Mouse (Mus musculus) gastrocnemius, adult 8-10 months (tissue): ENCODE measurements around the gene Clip3. TPM values are rescaled to one million over a fixed set of nuclear protein-coding genes. Genes with fewer than 3 reads are reported as not detected.
A peak's percentile ranks its signal among the peaks of the same experiment; 100 is the strongest.

ENCODE experiments used
- DNase-seq, 2 experiments: peaks; one replicate each; pipeline ENCODE4 v3.0.0; 2022; ENCODE audit warnings: low spot score in 2 of 2
- total RNA-seq, 4 experiments: library from RNA; stranded (reverse); gene quantifications; 2 replicates each; pipeline ENCODE4 v1.2.4; 2022

Clip3 gene
- total RNA-seq, result 1 to 10 TPM; 1.1 to 7.3 (median 3.4) TPM

GRCm38 (mm10) chr7:30291215-30292131 lies at the start of gene Clip3:
Gene Clip3 (plus strand): TSS chr7:30291728.
- peak; percentile 21 to 37 for DNase-seq

DNA sequence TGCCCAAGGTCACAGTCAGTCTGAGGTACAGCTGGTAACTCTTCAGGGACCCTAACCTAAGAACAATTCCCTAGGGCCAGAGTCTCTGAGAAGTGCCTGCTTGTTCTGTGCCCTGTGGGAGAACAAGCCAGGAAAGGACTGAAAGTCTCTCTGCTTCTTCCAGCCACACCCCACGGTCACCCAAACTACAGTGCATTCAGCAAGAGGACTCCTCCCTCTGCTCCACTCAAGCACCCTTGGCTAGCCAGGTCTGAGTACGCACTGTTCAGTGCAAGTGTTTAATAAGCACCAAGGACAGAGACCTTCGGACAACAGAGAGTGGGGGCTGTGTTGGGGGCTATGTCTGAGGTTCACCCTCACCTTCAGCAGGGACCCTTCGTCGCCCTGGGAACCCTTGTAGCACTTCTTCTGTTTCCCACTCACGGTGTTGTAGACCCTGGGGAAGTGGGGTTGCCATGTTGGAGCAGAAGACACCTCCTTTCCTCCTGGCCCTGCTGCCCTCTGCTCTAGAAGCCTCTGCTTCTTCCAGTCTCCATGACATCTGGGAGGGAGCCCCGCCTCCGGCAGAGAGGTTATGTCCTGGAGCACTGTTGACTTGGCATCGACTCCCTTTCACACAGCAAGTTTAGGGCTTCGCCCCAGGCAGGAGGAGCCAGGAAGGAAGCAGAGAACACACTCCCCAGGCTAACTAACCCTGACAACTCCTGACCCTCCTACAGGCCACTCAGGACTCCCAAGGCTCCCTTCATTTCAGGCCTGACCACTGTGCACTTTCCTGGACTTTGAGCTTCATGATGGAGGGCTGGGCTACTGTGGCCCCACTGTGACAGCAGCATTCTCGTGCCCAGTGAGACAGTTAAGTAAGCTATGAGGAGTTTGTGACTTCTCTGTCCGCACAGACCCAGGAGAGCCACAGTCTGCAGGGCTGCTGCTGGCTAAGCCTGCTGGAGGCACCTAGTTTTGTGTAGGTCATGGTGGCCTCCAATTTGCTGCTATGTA lies 39.3 kb upstream of the Clip3 start:
- DNase-seq, result peak; percentile 29 to 58

DNA sequence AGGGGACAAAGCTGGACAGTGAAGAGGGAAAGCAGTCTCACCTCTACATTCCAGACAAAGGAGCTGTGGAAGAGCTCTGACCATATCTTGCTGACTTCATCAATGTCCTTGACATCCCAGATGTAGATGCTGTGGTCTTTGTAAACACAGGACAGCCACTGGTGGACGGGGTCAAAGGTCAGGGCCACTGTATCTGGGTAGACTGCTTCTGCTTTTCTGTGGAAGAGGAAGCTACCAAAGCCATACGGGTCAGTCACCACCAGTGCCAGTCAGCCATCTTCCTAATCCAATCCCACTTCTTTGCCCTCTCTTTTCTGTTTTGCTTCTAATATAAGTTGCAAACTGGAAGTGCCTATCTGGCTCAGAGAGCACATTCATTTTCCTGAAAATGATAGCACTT lies 26.5 kb upstream of the Clip3 start:
- no peak for DNase-seq

DNA sequence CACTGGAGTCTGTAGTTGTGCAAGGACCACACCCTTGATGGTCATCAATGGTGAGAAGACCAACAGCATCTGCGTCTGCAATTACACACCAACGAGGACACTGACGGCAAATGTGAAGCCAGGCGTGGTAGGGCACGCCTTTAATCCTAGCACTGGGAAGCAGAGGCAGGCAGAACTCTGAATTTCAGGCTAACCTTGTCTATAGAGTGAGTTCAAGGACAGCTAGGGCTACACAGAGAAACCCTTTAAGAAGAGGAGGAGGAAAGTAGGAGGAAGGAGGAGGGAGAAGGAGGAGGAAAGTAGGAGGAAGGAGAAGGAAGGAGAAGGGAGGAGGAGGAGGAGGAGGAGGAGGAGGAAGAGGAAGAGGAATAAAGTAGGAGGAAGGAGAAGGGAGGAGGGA lies 26.0 kb upstream of the Clip3 start:
- DNase-seq, result no peak

- DNase-seq, result no peak
These were observed 25.6 kb upstream of the Clip3 start for GRCm38 (mm10) chr7:30265935-30266334.

DNA sequence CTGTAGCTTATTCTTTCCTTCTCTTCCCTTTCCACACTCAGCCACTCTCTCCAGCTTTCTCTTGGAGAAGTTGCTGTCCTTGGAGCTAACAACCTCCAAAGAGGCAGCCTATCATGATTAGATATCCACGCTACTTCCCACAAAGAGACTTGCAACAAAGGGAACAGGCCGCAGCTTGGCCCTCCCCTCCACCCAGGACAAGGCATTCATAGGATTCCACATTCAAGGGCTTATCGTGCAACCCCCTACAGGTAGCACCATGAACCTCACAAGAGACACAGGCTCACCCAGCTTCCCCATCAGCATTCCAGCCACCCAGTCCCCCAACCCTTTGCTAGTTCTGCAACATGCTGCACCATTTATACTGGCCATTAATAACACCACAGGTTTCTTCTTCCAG lies 24.7 kb upstream of the Clip3 start:
- no peak for DNase-seq

DNA sequence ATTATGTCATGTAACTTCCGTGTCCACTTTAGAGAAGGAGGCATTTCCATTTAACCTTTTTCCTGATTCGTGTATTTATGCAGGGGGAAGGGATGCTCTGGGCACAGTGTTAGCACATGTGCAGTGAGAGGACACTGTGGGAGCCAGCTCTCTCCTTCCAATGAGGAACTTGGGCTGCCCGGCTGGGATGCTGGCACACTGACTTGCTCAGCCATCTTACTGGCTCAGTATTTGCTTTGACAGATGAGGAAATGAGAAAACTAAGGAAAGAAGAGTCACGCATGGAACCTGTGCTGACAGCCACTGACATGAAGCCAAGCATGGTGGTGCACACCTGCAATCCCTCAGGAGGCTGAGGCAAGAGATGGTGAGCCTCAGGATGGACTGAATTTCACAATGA lies 21.9 kb upstream of the Clip3 start:
- no peak for DNase-seq

DNA sequence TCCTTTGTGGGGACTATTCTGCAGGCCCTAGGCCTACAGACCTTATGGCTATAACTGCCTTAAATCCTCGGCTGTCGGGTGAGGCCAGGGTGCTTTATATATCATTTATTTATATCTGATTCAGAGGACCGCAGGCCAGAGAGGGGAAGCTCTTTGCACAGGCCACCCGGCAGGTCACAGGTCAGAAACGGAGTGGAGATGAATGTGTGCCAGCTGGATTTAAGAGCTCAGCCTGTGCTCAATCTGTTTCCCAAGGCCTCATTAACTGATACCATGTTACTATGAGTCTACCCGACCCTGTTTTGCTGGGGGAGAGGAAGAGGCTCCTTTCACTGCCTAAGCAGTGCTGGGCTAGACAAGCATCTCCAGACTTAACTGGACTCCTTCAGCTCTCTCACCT lies 17.1 kb upstream of the Clip3 start:
- DNase-seq, result no peak

GRCm38 (mm10) chr7:30278911-30279310 lies 12.6 kb upstream of the Clip3 start:
- no peak for DNase-seq

DNA sequence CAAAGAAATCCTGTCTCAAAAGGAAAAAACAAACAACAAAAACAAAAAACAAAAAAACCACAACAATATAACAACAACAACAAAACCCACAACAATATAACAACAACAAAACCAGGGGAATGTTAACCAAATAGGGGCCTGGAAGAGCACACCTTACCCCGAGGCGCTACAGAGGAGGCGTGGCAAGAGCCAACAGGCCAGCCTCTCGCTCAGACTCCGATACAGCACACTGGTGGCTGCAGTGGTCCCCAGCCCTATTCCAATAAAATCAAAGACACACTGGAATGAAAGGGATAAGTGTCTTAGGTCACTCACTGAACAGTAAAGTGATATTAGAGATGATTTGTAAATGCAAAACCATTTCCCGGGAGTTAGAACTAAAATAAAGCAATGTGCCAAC lies 12.0 kb upstream of the Clip3 start:
- DNase-seq, result no peak

DNA sequence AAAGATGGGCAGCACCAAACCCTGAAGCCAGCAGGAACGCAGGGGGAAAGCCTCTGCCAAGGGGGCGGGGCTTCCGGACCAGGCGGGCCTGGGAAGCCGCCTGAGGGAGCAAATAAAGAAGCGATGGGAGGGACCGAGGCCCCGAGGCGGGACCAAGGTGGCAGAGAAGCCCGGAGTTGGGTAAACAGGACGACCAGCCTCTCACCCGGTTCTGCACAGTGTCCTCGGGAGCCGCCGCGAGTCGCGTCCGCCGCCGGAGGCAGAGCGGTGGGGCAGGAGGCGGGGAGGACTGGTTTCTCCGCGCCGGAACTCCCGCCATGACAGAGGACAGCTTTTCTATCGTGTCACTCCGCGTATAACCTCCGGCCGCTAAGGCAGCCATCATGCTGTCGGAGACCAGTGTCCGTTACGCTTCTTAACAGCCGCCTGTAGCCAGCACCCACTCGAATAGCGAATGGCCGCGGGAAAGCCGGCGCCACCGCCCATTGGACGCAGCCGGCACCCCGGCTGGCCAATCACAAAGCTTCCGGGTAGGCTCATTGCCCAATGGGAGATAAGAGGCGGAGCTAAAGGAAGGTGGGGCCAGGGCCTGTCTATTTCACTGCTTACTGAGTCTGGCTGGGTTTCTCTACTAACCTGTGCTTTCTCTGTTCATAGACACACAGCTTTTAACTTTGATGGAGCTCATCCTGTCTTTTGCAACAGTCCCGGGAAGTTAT lies 11.4 kb upstream of the Clip3 start, which contains the start of the genes Thap8 and Wdr62:
Gene Thap8 (plus strand): TSS at position 144 of the 719 bp plus-strand sequence.
Gene Wdr62 (minus strand): TSS at position 469 of the 719 bp plus-strand sequence.
- peak; percentile 81 to 87 for DNase-seq

DNA sequence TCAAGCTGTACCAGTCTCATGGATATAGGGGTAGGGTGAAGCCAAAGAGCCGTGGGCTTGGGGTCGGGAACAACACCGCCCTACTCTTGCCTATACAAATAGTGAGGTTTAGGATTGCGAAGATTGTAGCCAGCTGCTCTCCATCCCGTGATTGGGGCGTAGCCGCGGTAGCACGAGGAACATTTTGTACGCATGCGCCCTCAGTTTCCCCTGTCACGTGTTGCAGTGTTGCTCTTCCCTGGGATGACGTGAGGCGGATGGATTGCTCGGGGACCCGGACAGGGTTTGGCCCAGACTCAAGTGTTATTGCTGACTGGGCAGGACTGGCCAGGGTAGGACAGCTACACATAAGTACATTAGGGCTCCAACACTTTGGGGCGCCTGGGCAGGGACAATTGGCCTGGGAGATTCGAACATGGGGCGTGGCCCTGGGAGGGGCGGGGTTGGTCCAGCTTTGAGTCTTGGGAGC lies 10.8 kb upstream of the Clip3 start:
- peak; percentile 81 to 84 for DNase-seq

GRCm38 (mm10) chr7:30281522-30281921 lies 10.0 kb upstream of the Clip3 start:
- DNase-seq, result no peak

DNA sequence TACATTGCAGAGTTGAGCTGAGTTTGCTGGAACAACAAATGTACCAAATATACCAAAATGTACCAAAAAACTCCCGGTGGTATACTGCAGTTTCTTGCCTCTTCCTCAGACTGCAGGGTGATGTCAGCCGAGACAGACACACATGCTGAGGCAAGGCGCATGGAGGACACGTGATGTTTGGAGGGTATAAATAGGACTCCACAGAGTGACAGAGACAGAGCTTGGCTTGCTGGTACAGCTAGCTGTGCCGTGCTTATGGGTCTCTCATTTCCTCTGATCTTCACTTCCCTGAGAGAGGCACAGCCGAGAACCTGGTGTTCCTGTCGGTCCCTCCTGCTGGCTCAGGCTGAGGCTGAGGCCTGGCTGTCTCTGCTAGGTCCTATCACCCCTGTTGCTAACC lies 8.8 kb upstream of the Clip3 start:
- DNase-seq, result peak in 1 of 2 experiments; percentile 18

- DNase-seq, result no peak
These were observed 4.7 kb upstream of the Clip3 start for GRCm38 (mm10) chr7:30286701-30287410.

- DNase-seq, result no peak
These were observed 3.5 kb upstream of the Clip3 start for GRCm38 (mm10) chr7:30288046-30288445.

- no peak for DNase-seq
These were observed 2.3 kb upstream of the Clip3 start for GRCm38 (mm10) chr7:30289071-30289713.

- DNase-seq, result no peak
These were observed 1.7 kb upstream of the Clip3 start for GRCm38 (mm10) chr7:30289714-30290399.

GRCm38 (mm10) chr7:30293795-30294194 lies 2.3 kb downstream of the Clip3 start:
- DNase-seq, result no peak
